Mouse (Mus musculus): ENCODE results near the gene Mfsd14a. TPM values are rescaled to one million over a fixed set of nuclear protein-coding genes. Genes with fewer than 3 reads are reported as not detected.
"Not testable (repeated sequence)": the region's sequence is repeated elsewhere in the genome, so short reads cannot be mapped to it uniquely, and the experiment has no call there.

Gene Mfsd14a
- polyA plus RNA-seq, 1 experiment from 2014 or later = 106 TPM

- Histone ChIP-seq H3K36me3 (ENCODE audit: control insufficient read depth, insufficient read depth, low read length) (no peaks in the 10 kb centered on the region), H3K9ac (ENCODE audit: low read depth, low read length) (no peak overlapping the region), H3K4me1 (ENCODE audit: control insufficient read depth, insufficient read depth, low read length) (no peaks in the 10 kb centered on the region), H3K4me2 (replicated peaks; ENCODE audit: low read depth, low read length) (no peak overlapping the region), H3K9me3 (ENCODE audit: control insufficient read depth, low read length) (no peaks in the 10 kb centered on the region), H3K27me3 (ENCODE audit: control insufficient read depth, insufficient read depth, low read length) (no peaks in the 10 kb centered on the region), H3K27ac (ENCODE audit: low read depth, low read length) (no peak overlapping the region), H3K4me3 (ENCODE audit: low read length) (no peak overlapping the region)
- WGBS = 83% methylated on average over 2 of the region's 2 CpGs
- ATAC-seq (ENCODE audit: low FRiP score, low TSS enrichment) = no peak
These were observed 33.1 kb upstream of the Mfsd14a start for GRCm38 (mm10) chr3:116695666-116695985.

- Histone ChIP-seq H3K4me2 (replicated peaks; ENCODE audit: low read depth, low read length) (no peak overlapping the region), H3K27ac (ENCODE audit: low read depth, low read length) (no peak overlapping the region), H3K4me1 (ENCODE audit: control insufficient read depth, insufficient read depth, low read length) (no peaks in the 10 kb centered on the region), H3K9me3 (ENCODE audit: control insufficient read depth, low read length) (no peaks in the 10 kb centered on the region), H3K9ac (ENCODE audit: low read depth, low read length) (no peak overlapping the region), H3K27me3 (ENCODE audit: control insufficient read depth, insufficient read depth, low read length) (no peaks in the 10 kb centered on the region), H3K4me3 (ENCODE audit: low read length) (no peak overlapping the region), H3K36me3 (ENCODE audit: control insufficient read depth, insufficient read depth, low read length) (no peaks in the 10 kb centered on the region)
- no peak for ATAC-seq (ENCODE audit: low FRiP score, low TSS enrichment)
- 89% methylated on average over 8 of the region's 8 CpGs for WGBS
These were observed 32.6 kb upstream of the Mfsd14a start for GRCm38 (mm10) chr3:116694955-116695665.

GRCm38 (mm10) chr3:116694312-116694711, 31.8 kb upstream of the Mfsd14a start:
- H3K4me2 ChIP-seq (replicated peaks; ENCODE audit: low read depth, low read length) = no peak overlapping the region
- H3K4me3 ChIP-seq (ENCODE audit: low read length) = no peak overlapping the region
- no peak overlapping the region for H3K9ac ChIP-seq (ENCODE audit: low read depth, low read length)
- no peak for ATAC-seq (ENCODE audit: low FRiP score, low TSS enrichment)
- 91% methylated on average over 3 of the region's 3 CpGs for WGBS
- H3K27ac ChIP-seq (ENCODE audit: low read depth, low read length) = no peak overlapping the region
- H3K27me3 ChIP-seq (ENCODE audit: control insufficient read depth, insufficient read depth, low read length) = no peaks in the 10 kb centered on the region
- H3K36me3 ChIP-seq (ENCODE audit: control insufficient read depth, insufficient read depth, low read length) = no peaks in the 10 kb centered on the region
- no peaks in the 10 kb centered on the region for H3K9me3 ChIP-seq (ENCODE audit: control insufficient read depth, low read length)
- no peaks in the 10 kb centered on the region for H3K4me1 ChIP-seq (ENCODE audit: control insufficient read depth, insufficient read depth, low read length)

- H3K4me1 ChIP-seq (ENCODE audit: control insufficient read depth, insufficient read depth, low read length) = no peaks in the 10 kb centered on the region
- no peak within 1 kb of the TSS for H3K4me2 ChIP-seq (replicated peaks; ENCODE audit: low read depth, low read length)
- 100% methylated on average over 1 of the region's 1 CpGs for WGBS
- H3K27me3 ChIP-seq (ENCODE audit: control insufficient read depth, insufficient read depth, low read length) = no peaks in the 10 kb centered on the region
- H3K27ac ChIP-seq (ENCODE audit: low read depth, low read length) = no peak within 1 kb of the TSS
- no peaks in the 10 kb centered on the region; the same call in 1 of the 2 replicates for H3K36me3 ChIP-seq (ENCODE audit: control insufficient read depth, insufficient read depth, low read length)
- no peaks in the 10 kb centered on the region for H3K9me3 ChIP-seq (ENCODE audit: control insufficient read depth, low read length)
- no peak for ATAC-seq (ENCODE audit: low FRiP score, low TSS enrichment)
- no peak within 1 kb of the TSS for H3K4me3 ChIP-seq (ENCODE audit: low read length)
- H3K9ac ChIP-seq (ENCODE audit: low read depth, low read length) = no peak within 1 kb of the TSS
These were observed 18.7 kb upstream of the Mfsd14a start, which contains the start of gene Gm43191 for GRCm38 (mm10) chr3:116681160-116681559. TSS of gene Gm43191 (minus strand) at chr3:116681260.

GRCm38 (mm10) chr3:116664281-116664680, 1.8 kb upstream of the Mfsd14a start:
- ATAC-seq (ENCODE audit: low FRiP score, low TSS enrichment); H3K27ac ChIP-seq (ENCODE audit: low read depth, low read length): not testable (repeated sequence)
- WGBS = 92% methylated on average over 9 of the region's 9 CpGs

GRCm38 (mm10) chr3:116661870-116662414, 535 bp downstream of the Mfsd14a start:
- Histone ChIP-seq H3K27ac (ENCODE audit: low read depth, low read length) (peak overlapping the region; percentile 94), H3K4me2 (replicated peaks; ENCODE audit: low read depth, low read length) (peak overlapping the region; percentile 54), H3K9me3 (ENCODE audit: control insufficient read depth, low read length) (no peaks in the 10 kb centered on the region), H3K4me1 (ENCODE audit: control insufficient read depth, insufficient read depth, low read length) (peaks cover 15% of the 10 kb centered on the region), H3K4me3 (ENCODE audit: low read length) (peak overlapping the region; percentile 98), H3K27me3 (ENCODE audit: control insufficient read depth, insufficient read depth, low read length) (no peaks in the 10 kb centered on the region), H3K9ac (ENCODE audit: low read depth, low read length) (peak overlapping the region; percentile 99), H3K36me3 (ENCODE audit: control insufficient read depth, insufficient read depth, low read length) (no peaks in the 10 kb centered on the region)
- peak; percentile 88 for ATAC-seq (ENCODE audit: low FRiP score, low TSS enrichment)
- under 1% methylated on average over 59 of the region's 68 CpGs for WGBS

More at GRCm38 (mm10) chr3:116664281-116664680, 1.8 kb upstream of the Mfsd14a start:
- not testable (repeated sequence) for H3K4me3 ChIP-seq (ENCODE audit: low read length); H3K9ac ChIP-seq (ENCODE audit: low read depth, low read length); H3K27me3 ChIP-seq (ENCODE audit: control insufficient read depth, insufficient read depth, low read length); H3K36me3 ChIP-seq (ENCODE audit: control insufficient read depth, insufficient read depth, low read length); H3K4me2 ChIP-seq (replicated peaks; ENCODE audit: low read depth, low read length); H3K9me3 ChIP-seq (ENCODE audit: control insufficient read depth, low read length)
- peaks cover 15% of the 10 kb centered on the region for H3K4me1 ChIP-seq (ENCODE audit: control insufficient read depth, insufficient read depth, low read length)

GRCm38 (mm10) chr3:116661288-116661869, 1.1 kb downstream of the Mfsd14a start:
- Histone ChIP-seq H3K4me1 (ENCODE audit: control insufficient read depth, insufficient read depth, low read length) (peaks cover 15% of the 10 kb centered on the region), H3K4me2 (replicated peaks; ENCODE audit: low read depth, low read length) (peak overlapping the region; percentile 54), H3K9ac (ENCODE audit: low read depth, low read length) (peak overlapping the region; percentile 99), H3K4me3 (ENCODE audit: low read length) (peak overlapping the region; percentile 98), H3K27ac (ENCODE audit: low read depth, low read length) (peak overlapping the region; percentile 94), H3K9me3 (ENCODE audit: control insufficient read depth, low read length) (no peaks in the 10 kb centered on the region), H3K36me3 (ENCODE audit: control insufficient read depth, insufficient read depth, low read length) (no peaks in the 10 kb centered on the region), H3K27me3 (ENCODE audit: control insufficient read depth, insufficient read depth, low read length) (no peaks in the 10 kb centered on the region)
- WGBS = 4% methylated on average over 16 of the region's 16 CpGs
- no peak for ATAC-seq (ENCODE audit: low FRiP score, low TSS enrichment)

GRCm38 (mm10) chr3:116659856-116660430, 2.5 kb downstream of the Mfsd14a start:
- no peaks in the 10 kb centered on the region for H3K36me3 ChIP-seq (ENCODE audit: control insufficient read depth, insufficient read depth, low read length)
- no peak overlapping the region for H3K27ac ChIP-seq (ENCODE audit: low read depth, low read length)
- no peak for ATAC-seq (ENCODE audit: low FRiP score, low TSS enrichment)
- H3K4me1 ChIP-seq (ENCODE audit: control insufficient read depth, insufficient read depth, low read length) = peaks cover 15% of the 10 kb centered on the region
- WGBS = 80% methylated on average over 13 of the region's 13 CpGs
- H3K27me3 ChIP-seq (ENCODE audit: control insufficient read depth, insufficient read depth, low read length) = no peaks in the 10 kb centered on the region
- H3K9me3 ChIP-seq (ENCODE audit: control insufficient read depth, low read length) = no peaks in the 10 kb centered on the region
- no peak overlapping the region for H3K4me2 ChIP-seq (replicated peaks; ENCODE audit: low read depth, low read length)
- no peak overlapping the region for H3K9ac ChIP-seq (ENCODE audit: low read depth, low read length)
- H3K4me3 ChIP-seq (ENCODE audit: low read length) = no peak overlapping the region

Measured in kidney, embryonic 14.5 days (tissue).